Mouse (Mus musculus) heart, embryonic 13.5 days (tissue): Measurements from ENCODE around the gene Hao1. TPM values are rescaled to one million over a fixed set of nuclear protein-coding genes. Genes with fewer than 3 reads are reported as not detected.

Experiments used
- ATAC-seq: fragments of 200-750 bp; cut with Nextera tagmentation; 2 replicates; pipeline ENCODE4 v1.8.0; 2017; ENCODE audit warnings: moderate TSS enrichment; ENCODE audit not compliant: insufficient number of reproducible peaks, low FRiP score, low TSS enrichment; ENCODE audit errors: extremely low read depth
- H3K27ac ChIP-seq: fragments of 300-500 bp; sonication (generic); replicated peaks from 2 replicates; pipeline ENCODE4 v1.5.1; 2015; ENCODE audit warnings: moderate library complexity, mild to moderate bottlenecking, inconsistent platforms
- H3K27me3 ChIP-seq: fragments of 300-500 bp; sonication (generic); replicated peaks from 2 replicates; pipeline ENCODE4 v1.6.1; 2015; ENCODE audit warnings: mild to moderate bottlenecking, inconsistent platforms
- H3K36me3 ChIP-seq: fragments of 300-500 bp; sonication (generic); 2 replicates; pipeline ENCODE4 v1.6.1; 2015; ENCODE audit warnings: mild to moderate bottlenecking, inconsistent platforms
- H3K4me1 ChIP-seq: fragments of 300-500 bp; sonication (generic); 2 replicates; pipeline ENCODE4 v1.6.1; 2015; ENCODE audit warnings: inconsistent platforms
- H3K4me2 ChIP-seq: fragments of 300-500 bp; sonication (generic); 2 replicates; pipeline ENCODE4 v1.6.1; 2015; ENCODE audit warnings: inconsistent platforms, mild to moderate bottlenecking, moderate library complexity
- H3K4me3 ChIP-seq: fragments of 300-500 bp; sonication (generic); 2 replicates; pipeline ENCODE4 v1.5.1; 2015; ENCODE audit warnings: moderate library complexity, mild to moderate bottlenecking, inconsistent platforms
- H3K9ac ChIP-seq: fragments of 300-500 bp; sonication (generic); 2 replicates; pipeline ENCODE4 v1.6.1; 2015; ENCODE audit warnings: inconsistent platforms, mild to moderate bottlenecking, moderate library complexity
- H3K9me3 ChIP-seq: fragments of 300-500 bp; sonication (generic); 2 replicates; pipeline ENCODE4 v1.6.1; 2016; ENCODE audit warnings: inconsistent platforms
- WGBS: fragments of 180-500 bp; shearing (Covaris S2); methylation state at CpG from one replicate; pipeline ENCODE4 v1.1.7; 2015; ENCODE audit warnings: mixed read lengths; 5-methylcytosine and 5-hydroxymethylcytosine counted together
- polyA plus RNA-seq: library from polyadenylated mRNA; unstranded; fragments of >200 nt; fragmentation: Nextera tagmentation; extraction: Ambion mirVana; gene quantifications from 2 replicates; pipeline ENCODE4 v1.2.1, GENCODE M21; 2015

Hao1 gene
- polyA plus RNA-seq, 1 experiment from 2014 or later, result not detected

DNA sequence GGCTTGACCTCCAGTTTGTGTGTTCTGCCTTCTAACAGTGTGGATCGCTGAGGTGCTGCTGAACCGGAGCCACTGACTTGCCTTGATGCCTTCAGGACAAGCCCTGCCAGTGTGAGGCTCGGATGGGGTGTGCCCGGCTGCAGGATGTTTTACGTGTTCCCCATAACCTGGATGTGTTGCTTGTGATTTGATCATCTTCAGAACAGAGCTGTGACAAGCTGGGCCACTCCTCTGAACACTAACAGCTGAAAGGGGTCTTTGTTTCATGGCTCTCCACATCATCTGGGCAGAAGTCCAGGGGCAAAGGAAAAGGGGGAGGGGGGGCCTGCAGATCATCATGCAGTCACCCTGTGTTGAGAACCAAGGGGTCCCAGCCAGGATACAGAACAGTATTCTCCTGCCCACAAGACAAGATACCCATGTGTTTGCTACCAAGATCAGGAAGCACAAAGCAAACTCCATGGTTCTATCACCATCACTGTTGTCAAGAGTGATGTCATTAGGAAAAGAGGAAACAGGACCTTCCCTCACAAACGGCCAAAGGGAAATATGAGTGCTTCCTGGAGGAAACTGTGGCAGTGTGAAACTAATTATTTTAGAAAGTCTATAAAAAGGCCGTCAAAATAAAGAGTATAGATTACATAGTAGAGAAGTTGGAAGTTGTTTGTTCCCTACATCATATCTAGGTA lies 25.9 kb downstream of the Hao1 start:
- H3K4me3 ChIP-seq, result no peak overlapping the region; the same call in 1 of the 2 replicates
- peak overlapping the region; percentile 82 for H3K27ac ChIP-seq
- peak overlapping the region; percentile 54; the same call in 1 of the 2 replicates for H3K9ac ChIP-seq

DNA sequence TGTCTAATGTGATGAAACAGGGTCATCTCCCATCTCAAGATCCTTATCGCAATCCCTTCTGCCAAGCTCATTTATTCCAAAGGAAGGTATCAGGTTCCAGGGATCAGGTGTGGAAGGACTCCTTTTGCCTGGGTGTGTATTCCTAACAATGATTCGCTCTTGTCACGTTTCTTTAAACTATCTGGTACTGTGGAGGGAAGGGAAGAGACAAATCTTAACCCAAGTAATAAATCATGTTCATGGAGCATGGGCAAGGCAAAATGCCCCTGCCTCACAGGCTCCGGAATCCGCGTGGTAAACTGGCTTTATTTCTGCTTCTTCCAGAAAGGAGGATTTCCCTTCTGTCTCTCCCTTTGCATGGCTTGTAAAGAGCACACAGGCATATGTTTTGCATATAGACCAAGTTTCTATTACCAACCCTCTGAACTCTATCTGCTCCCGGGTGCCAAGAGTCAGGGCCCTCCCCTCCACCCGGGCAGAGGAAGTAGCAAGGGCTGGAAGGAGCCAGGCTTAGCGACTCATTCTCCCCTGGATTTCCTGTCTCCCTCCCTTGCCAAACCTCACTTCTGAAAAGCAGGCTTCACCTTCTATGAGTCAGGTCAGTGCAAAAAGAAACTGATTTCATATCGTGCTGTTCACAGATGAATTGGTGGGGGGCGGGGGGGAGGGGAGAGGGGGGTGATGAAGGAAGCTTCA lies 26.6 kb downstream of the Hao1 start:
- peak; percentile 49; the same call in 1 of the 2 replicates for ATAC-seq
- H3K36me3 ChIP-seq, result no peaks in the 10 kb centered on the region
- 54% methylated on average over 11 of the region's 11 CpGs for WGBS
- peak overlapping the region; percentile 54; the same call in 1 of the 2 replicates for H3K9ac ChIP-seq
- H3K9me3 ChIP-seq, result no peaks in the 10 kb centered on the region
- H3K27me3 ChIP-seq, result no peaks in the 10 kb centered on the region
- H3K27ac ChIP-seq, result peak overlapping the region; percentile 82
- no peak overlapping the region; the same call in 1 of the 2 replicates for H3K4me3 ChIP-seq
- H3K4me1 ChIP-seq, result peaks cover 13% of the 10 kb centered on the region
- H3K4me2 ChIP-seq, result peak overlapping the region; percentile 42

More for the DNA sequence above, 25.9 kb downstream of the Hao1 start:
- WGBS, result 54% methylated on average over 7 of the region's 7 CpGs
- Histone ChIP-seq H3K9me3 (no peaks in the 10 kb centered on the region), H3K4me1 (peaks cover 13% of the 10 kb centered on the region), H3K4me2 (peak overlapping the region; percentile 42), H3K27me3 (no peaks in the 10 kb centered on the region), H3K36me3 (no peaks in the 10 kb centered on the region)
- ATAC-seq, result peak; percentile 49; the same call in 1 of the 2 replicates

DNA sequence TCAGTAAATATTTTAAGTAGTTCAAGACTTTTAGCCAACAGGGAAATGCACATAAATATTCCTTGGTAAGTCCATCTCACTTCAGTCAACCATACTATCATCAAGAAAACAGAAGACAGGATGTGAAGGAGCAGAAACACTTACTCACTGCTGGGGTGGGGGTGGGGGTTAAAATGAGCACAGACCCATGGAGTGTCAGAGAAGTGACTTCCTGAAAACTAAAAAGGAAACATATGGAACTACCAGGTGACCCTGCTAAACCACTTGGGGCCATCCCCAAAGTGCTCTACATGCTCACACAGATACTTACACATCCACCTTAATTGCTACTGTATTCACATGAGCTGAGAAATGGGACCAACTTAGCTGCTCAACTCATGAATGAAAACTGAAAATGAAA lies 36.1 kb downstream of the Hao1 start:
- no peak for ATAC-seq
- no peak overlapping the region for H3K27ac ChIP-seq
- no peak overlapping the region for H3K4me3 ChIP-seq
- no peak overlapping the region for H3K4me2 ChIP-seq
- no peak overlapping the region for H3K9ac ChIP-seq
- no peaks in the 10 kb centered on the region for H3K4me1 ChIP-seq
- H3K9me3 ChIP-seq, result no peaks in the 10 kb centered on the region
- no peaks in the 10 kb centered on the region for H3K36me3 ChIP-seq
- no peaks in the 10 kb centered on the region for H3K27me3 ChIP-seq

DNA sequence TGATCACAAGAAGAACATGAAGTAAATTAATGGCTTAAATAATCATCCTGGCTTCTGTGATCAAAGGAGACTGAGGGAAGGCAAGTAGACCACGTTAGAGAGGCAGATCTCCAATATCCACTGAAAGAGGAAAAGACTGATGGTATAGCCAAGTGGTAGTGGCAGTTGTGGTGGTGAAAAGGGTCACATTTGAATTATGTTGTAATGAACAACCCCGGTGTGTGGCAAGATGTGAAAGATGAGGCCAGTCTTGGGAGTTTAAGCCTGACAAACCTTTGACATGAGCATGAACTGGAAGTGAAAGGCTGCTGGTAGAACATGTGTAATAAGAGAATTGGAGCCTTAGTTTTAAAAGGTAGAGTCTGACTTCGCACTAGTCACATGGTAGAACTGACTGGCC lies 54.4 kb downstream of the Hao1 start:
- 77% methylated on average over 3 of the region's 3 CpGs for WGBS
- no peaks in the 10 kb centered on the region for H3K9me3 ChIP-seq
- H3K4me2 ChIP-seq, result no peak overlapping the region
- H3K27ac ChIP-seq, result no peak overlapping the region
- H3K36me3 ChIP-seq, result no peaks in the 10 kb centered on the region
- no peak overlapping the region for H3K4me3 ChIP-seq
- no peaks in the 10 kb centered on the region for H3K4me1 ChIP-seq
- H3K27me3 ChIP-seq, result no peaks in the 10 kb centered on the region
- no peak for ATAC-seq
- H3K9ac ChIP-seq, result no peak overlapping the region

DNA sequence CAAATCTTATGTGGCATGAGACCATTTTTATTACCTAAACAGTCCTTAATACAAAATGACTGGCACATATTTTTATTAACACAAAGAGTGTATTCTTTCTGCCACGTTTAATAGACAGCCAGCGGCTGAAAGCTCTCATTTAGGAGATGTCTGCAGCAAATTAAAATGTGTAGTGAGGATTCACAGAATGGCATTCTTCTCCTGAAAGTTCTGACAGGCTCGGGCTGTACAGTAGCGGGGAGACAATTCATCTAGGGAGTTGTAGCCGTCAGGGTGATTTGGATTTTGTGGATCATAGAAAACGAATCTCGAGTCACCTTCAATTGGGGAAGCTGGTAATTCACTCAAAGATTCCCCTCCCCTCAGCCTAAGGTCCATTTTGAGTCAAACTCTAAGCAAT lies 55.7 kb downstream of the Hao1 start:
- no peak for ATAC-seq
- H3K27me3 ChIP-seq, result no peaks in the 10 kb centered on the region
- H3K27ac ChIP-seq, result no peak overlapping the region
- H3K36me3 ChIP-seq, result no peaks in the 10 kb centered on the region
- no peak overlapping the region for H3K9ac ChIP-seq
- 0 out of 2 replicates have a peak, but pooled peaks cover 3% of the 10 kb centered on the region for H3K4me1 ChIP-seq
- no peak overlapping the region for H3K4me3 ChIP-seq
- WGBS, result 66% methylated on average over 7 of the region's 7 CpGs
- no peaks in the 10 kb centered on the region for H3K9me3 ChIP-seq
- H3K4me2 ChIP-seq, result no peak overlapping the region

DNA sequence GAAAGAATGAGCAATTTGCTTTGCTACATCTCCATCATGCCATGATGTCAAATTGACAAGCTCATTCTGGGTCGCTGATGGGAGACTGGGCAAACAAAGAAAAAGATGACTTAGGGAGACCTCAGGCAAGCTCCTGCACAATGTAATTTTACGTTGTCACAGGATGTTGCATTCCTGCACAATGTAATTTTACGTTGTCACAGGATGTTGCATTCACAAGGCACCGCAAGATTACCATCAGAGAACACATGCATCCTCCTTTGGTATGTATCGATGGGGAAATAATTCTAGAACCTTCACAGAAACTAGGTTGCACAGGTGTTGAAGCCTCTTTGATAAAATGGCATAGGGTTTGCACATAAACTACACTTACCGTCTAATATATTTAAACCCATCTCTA lies 65.5 kb downstream of the Hao1 start:
- no peak overlapping the region for H3K4me3 ChIP-seq
- H3K9ac ChIP-seq, result no peak overlapping the region
- H3K27me3 ChIP-seq, result no peaks in the 10 kb centered on the region
- 78% methylated on average over 6 of the region's 6 CpGs for WGBS
- H3K36me3 ChIP-seq, result no peaks in the 10 kb centered on the region
- H3K4me1 ChIP-seq, result no peaks in the 10 kb centered on the region
- H3K9me3 ChIP-seq, result no peaks in the 10 kb centered on the region
- H3K27ac ChIP-seq, result no peak overlapping the region
- ATAC-seq, result no peak
- H3K4me2 ChIP-seq, result no peak overlapping the region

DNA sequence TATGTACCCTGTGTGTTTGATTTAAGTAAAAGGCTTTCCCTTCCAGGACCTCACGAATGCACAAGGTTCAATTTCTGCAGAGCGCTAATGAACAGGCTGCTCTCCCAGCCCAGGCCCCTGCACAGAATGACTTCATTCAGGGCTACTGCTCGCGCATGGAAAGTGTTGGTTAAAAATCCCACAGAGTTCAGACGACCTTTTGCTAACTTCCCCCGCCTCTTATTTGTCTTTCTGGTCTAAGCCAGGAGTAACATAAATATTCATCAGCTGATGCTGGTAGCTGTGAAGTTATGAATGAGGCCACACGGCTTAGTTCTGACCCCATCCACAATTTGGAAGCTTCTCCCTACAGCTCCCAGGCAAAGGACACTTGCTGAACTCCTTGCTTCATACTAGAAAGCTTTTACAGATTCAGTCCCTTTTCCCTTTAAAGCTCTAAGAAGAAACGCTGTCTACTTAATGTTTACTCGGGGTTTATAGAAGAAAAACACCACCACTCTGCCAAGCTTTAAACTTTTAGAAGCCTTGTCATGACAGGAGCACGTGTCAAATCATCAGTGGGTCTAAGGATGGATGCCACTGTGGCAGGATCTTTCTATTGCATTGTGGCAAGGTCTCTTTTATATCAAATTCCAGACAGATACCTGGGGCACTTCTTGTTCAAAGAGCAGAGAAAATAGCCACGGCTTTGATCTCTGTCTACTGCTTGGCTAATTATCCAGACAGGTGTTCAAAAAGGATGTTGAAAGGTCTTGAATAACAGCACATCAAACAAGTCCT lies 67.9 kb downstream of the Hao1 start:
- H3K36me3 ChIP-seq, result no peaks in the 10 kb centered on the region
- 53% methylated on average over 11 of the region's 11 CpGs for WGBS
- H3K4me1 ChIP-seq, result no peaks in the 10 kb centered on the region
- no peak overlapping the region for H3K9ac ChIP-seq
- no peak overlapping the region for H3K4me2 ChIP-seq
- no peak for ATAC-seq
- no peaks in the 10 kb centered on the region for H3K27me3 ChIP-seq
- no peaks in the 10 kb centered on the region for H3K9me3 ChIP-seq
- no peak overlapping the region for H3K27ac ChIP-seq
- H3K4me3 ChIP-seq, result no peak overlapping the region

DNA sequence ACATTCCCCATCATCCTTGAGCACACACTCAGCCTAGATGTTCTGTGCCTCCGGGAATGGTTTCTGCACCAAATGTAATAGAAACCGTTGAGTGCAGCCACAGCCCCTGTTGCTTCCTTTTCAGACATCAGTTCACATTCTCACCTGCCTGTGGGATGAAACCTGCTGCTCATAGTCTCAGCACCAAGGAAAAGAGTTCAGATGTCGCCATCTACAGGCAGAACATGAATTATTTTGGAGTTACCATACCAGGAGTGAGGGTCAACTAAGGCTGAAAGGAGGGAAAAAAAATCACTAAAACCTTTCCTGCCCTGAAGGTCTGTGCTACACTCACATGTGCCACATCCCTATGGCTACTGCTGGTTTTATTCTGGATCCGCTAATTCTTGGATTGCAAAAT lies 71.5 kb downstream of the Hao1 start:
- Histone ChIP-seq H3K9ac (no peak overlapping the region), H3K4me3 (no peak overlapping the region), H3K36me3 (no peaks in the 10 kb centered on the region), H3K9me3 (no peaks in the 10 kb centered on the region), H3K27me3 (no peaks in the 10 kb centered on the region), H3K27ac (no peak overlapping the region), H3K4me1 (no peaks in the 10 kb centered on the region), H3K4me2 (no peak overlapping the region)
- 30% methylated on average over 4 of the region's 4 CpGs for WGBS
- no peak for ATAC-seq

DNA sequence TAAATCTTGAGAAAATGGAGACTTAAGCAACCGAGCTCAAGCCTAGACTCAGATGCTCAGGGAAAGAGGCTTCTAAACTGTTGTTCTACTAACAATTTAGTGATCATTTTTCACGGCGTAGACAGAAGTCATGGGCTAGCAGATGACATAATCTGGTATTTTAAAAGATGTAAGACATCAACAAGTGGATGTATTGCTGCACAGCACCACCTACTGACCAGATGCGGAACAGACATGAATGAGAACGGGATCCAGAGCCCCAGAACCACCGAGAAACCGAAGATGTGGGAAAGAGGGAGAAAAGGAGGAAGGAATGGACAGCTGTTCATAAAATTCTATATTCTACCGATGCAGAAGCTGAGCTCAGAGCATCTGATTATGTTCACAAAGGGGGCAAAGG lies 72.4 kb downstream of the Hao1 start:
- 11% methylated on average over 8 of the region's 8 CpGs for WGBS
- Histone ChIP-seq H3K4me3 (no peak overlapping the region), H3K27me3 (no peaks in the 10 kb centered on the region), H3K4me2 (no peak overlapping the region), H3K9ac (no peak overlapping the region), H3K9me3 (no peaks in the 10 kb centered on the region), H3K36me3 (no peaks in the 10 kb centered on the region), H3K4me1 (no peaks in the 10 kb centered on the region), H3K27ac (no peak overlapping the region)
- no peak for ATAC-seq

DNA sequence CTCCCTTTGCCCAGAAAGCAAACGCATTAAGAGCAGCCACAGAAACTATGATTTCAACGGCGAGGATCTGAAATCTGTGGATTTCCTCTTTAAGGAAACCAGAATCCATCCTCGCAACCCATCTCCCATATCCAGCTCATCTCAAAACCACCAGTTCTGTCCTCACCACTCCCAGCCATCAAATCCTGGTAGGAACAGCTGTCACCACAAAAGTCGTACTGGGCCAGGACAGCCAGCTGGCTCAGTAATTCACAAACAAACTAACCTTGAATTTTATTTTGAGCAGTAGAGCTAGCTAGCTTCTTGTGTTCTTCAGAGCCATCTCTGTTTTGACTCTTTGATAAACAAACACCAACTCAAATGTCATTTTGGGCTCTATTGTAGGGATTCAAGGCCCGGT lies 73.0 kb downstream of the Hao1 start:
- no peaks in the 10 kb centered on the region for H3K9me3 ChIP-seq
- H3K4me3 ChIP-seq, result no peak overlapping the region
- no peak overlapping the region for H3K9ac ChIP-seq
- H3K36me3 ChIP-seq, result no peaks in the 10 kb centered on the region
- ATAC-seq, result no peak
- no peak overlapping the region for H3K27ac ChIP-seq
- H3K4me2 ChIP-seq, result no peak overlapping the region
- WGBS, result 86% methylated on average over 6 of the region's 6 CpGs
- no peaks in the 10 kb centered on the region for H3K27me3 ChIP-seq
- no peaks in the 10 kb centered on the region for H3K4me1 ChIP-seq

DNA sequence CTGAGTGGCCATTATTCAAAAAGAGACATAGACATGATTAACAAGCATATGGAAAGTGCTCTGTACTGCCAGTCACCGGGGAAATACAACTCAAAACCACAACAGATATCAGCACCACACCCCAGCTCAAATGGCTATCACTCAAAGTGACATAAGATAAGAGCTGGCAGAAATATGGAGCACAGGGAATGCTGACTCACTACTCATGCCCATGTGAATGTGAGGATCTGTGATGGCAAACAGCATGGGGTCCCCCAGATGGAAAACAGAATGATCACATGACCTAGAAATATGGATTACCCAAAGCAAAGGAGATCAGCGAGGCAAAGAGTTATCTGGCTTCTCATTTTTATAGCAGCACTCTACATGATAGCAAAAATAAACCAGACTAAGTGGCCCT lies 89.0 kb downstream of the Hao1 start:
- no peak overlapping the region for H3K27ac ChIP-seq
- ATAC-seq, result no peak
- H3K9ac ChIP-seq, result no peak overlapping the region
- no peaks in the 10 kb centered on the region; the same call in 1 of the 2 replicates for H3K27me3 ChIP-seq
- 45% methylated on average over 2 of the region's 2 CpGs for WGBS
- H3K36me3 ChIP-seq, result no peaks in the 10 kb centered on the region
- H3K4me2 ChIP-seq, result no peak overlapping the region
- no peaks in the 10 kb centered on the region for H3K9me3 ChIP-seq
- no peaks in the 10 kb centered on the region for H3K4me1 ChIP-seq
- H3K4me3 ChIP-seq, result no peak overlapping the region
